Mouse (Mus musculus) intestine, postnatal 0 days (tissue): ENCODE measurements around the gene Dcaf12. TPM values are rescaled to one million over a fixed set of nuclear protein-coding genes. Genes with fewer than 3 reads are reported as not detected.

Experiments
- ATAC-seq: fragments of 200-750 bp; cut with Nextera tagmentation; 2 replicates; pipeline ENCODE4 v1.8.0; 2017; ENCODE audit warnings: mild to moderate bottlenecking, moderate TSS enrichment, moderate library complexity
- H3K27ac ChIP-seq: fragments of 300-500 bp; sonication (generic); 2 replicates; pipeline ENCODE4 v1.5.1; 2014; ENCODE audit warnings: mild to moderate bottlenecking, low read depth, low read length, moderate library complexity
- H3K27me3 ChIP-seq: fragments of 300-500 bp; sonication (generic); replicated peaks from 2 replicates; pipeline ENCODE4 v1.6.1; 2014; ENCODE audit warnings: low read length, mixed read lengths; ENCODE audit not compliant: control insufficient read depth, insufficient read depth
- H3K36me3 ChIP-seq: fragments of 300-500 bp; sonication (generic); 2 replicates; pipeline ENCODE4 v1.6.1; 2014; ENCODE audit warnings: mild to moderate bottlenecking, moderate library complexity; ENCODE audit not compliant: control insufficient read depth, insufficient read depth
- H3K4me1 ChIP-seq: fragments of 300-500 bp; sonication (generic); replicated peaks from 2 replicates; pipeline ENCODE4 v1.6.1; 2014; ENCODE audit warnings: antibody characterized with exemption, low read length, mixed read lengths; ENCODE audit not compliant: control insufficient read depth, insufficient read depth
- H3K4me2 ChIP-seq: fragments of 300-500 bp; sonication (generic); replicated peaks from 2 replicates; pipeline ENCODE4 v1.6.1; 2014; ENCODE audit warnings: low read depth, mild to moderate bottlenecking, moderate library complexity
- H3K4me3 ChIP-seq: fragments of 300-500 bp; sonication (generic); 2 replicates; pipeline ENCODE4 v1.5.1; 2014; ENCODE audit warnings: low read depth, low read length
- H3K9ac ChIP-seq: fragments of 300-500 bp; sonication (generic); 2 replicates; pipeline ENCODE4 v1.6.1; 2014; ENCODE audit warnings: mild to moderate bottlenecking, low read depth, low read length
- H3K9me3 ChIP-seq: fragments of 300-500 bp; sonication (generic); 2 replicates; pipeline ENCODE4 v1.6.1; 2016; ENCODE audit warnings: mixed run types; ENCODE audit not compliant: control insufficient read depth
- CTCF ChIP-seq: sonication (generic); IDR thresholded peaks from 2 replicates; pipeline ENCODE4 v1.5.1; 2016; ENCODE audit warnings: low read depth, mild to moderate bottlenecking, control low read depth, antibody characterized with exemption, moderate library complexity
- WGBS: fragments of 180-500 bp; shearing (Covaris S2); extraction: QIAGEN DNeasy Blood & Tissue Kit; methylation state at CpG from one replicate; pipeline ENCODE4 v1.1.7; 2014; 5-methylcytosine and 5-hydroxymethylcytosine counted together
- polyA plus RNA-seq: library from polyadenylated mRNA; unstranded; fragments of >200 nt; fragmentation: Nextera tagmentation; extraction: Ambion mirVana; gene quantifications from 2 replicates; pipeline ENCODE4 v1.2.1, GENCODE M21; 2015

Dcaf12 gene
- polyA plus RNA-seq, result 27.0 and 29.1 TPM in 2 replicates

- H3K36me3 ChIP-seq, result peaks cover 20% of the 10 kb centered on the region
- WGBS, result under 1% methylated on average over 70 of the region's 70 CpGs
- peak within 1 kb of the TSS; percentile 97 for H3K9ac ChIP-seq
- H3K4me2 ChIP-seq, result peak within 1 kb of the TSS; percentile 71
- peak within 1 kb of the TSS; percentile 100 for H3K27ac ChIP-seq
- no peaks in the 10 kb centered on the region for H3K9me3 ChIP-seq
- H3K4me3 ChIP-seq, result peak within 1 kb of the TSS; percentile 98
- 0 out of 2 replicates have a peak, but pooled peaks have one; percentile 3 for TF ChIP-seq CTCF
- H3K27me3 ChIP-seq, result no peaks in the 10 kb centered on the region
- ATAC-seq, result peak; percentile 93
- H3K4me1 ChIP-seq, result no peaks in the 10 kb centered on the region
Observed at GRCm38 (mm10) chr4:41314141-41315129, at the start of gene Dcaf12. TSS of gene Dcaf12 (minus strand) at chr4:41314889.

- Histone ChIP-seq H3K4me1 (no peaks in the 10 kb centered on the region), H3K9me3 (no peaks in the 10 kb centered on the region), H3K27me3 (no peaks in the 10 kb centered on the region), H3K9ac (no peak overlapping the region), H3K27ac (no peak overlapping the region), H3K36me3 (no peaks in the 10 kb centered on the region), H3K4me2 (no peak overlapping the region), H3K4me3 (no peak overlapping the region)
- 92% methylated on average over 3 of the region's 3 CpGs for WGBS
- no peak for ATAC-seq
- no peak for TF ChIP-seq CTCF
Observed at GRCm38 (mm10) chr4:41361059-41361458, 46.4 kb upstream of the Dcaf12 start.

- no peaks in the 10 kb centered on the region for H3K4me1 ChIP-seq
- 76% methylated on average over 7 of the region's 7 CpGs for WGBS
- peaks cover 5% of the 10 kb centered on the region; the same call in 1 of the 2 replicates for H3K36me3 ChIP-seq
- no peak overlapping the region for H3K4me2 ChIP-seq
- no peak for ATAC-seq
- H3K4me3 ChIP-seq, result no peak overlapping the region
- no peak overlapping the region for H3K9ac ChIP-seq
- H3K27ac ChIP-seq, result no peak overlapping the region
- no peaks in the 10 kb centered on the region for H3K27me3 ChIP-seq
- TF ChIP-seq CTCF, result no peak
- no peaks in the 10 kb centered on the region for H3K9me3 ChIP-seq
Observed at GRCm38 (mm10) chr4:41359358-41359757, 44.7 kb upstream of the Dcaf12 start.

- H3K9ac ChIP-seq, result no peak overlapping the region
- no peaks in the 10 kb centered on the region for H3K9me3 ChIP-seq
- H3K4me2 ChIP-seq, result no peak overlapping the region
- no peak for ATAC-seq
- no peaks in the 10 kb centered on the region for H3K27me3 ChIP-seq
- TF ChIP-seq CTCF, result no peak
- H3K4me3 ChIP-seq, result no peak overlapping the region
- H3K27ac ChIP-seq, result no peak overlapping the region
- WGBS, result 79% methylated on average over 2 of the region's 2 CpGs
- H3K36me3 ChIP-seq, result peaks cover 5% of the 10 kb centered on the region; the same call in 1 of the 2 replicates
- no peaks in the 10 kb centered on the region for H3K4me1 ChIP-seq
Observed at GRCm38 (mm10) chr4:41358669-41359068, 44.0 kb upstream of the Dcaf12 start.

GRCm38 (mm10) chr4:41357154-41357553, 42.5 kb upstream of the Dcaf12 start:
- no peaks in the 10 kb centered on the region for H3K9me3 ChIP-seq
- no peak for ATAC-seq
- H3K4me3 ChIP-seq, result no peak overlapping the region
- H3K9ac ChIP-seq, result no peak overlapping the region
- no peak overlapping the region for H3K27ac ChIP-seq
- 88% methylated on average over 2 of the region's 2 CpGs for WGBS
- peaks cover 5% of the 10 kb centered on the region; the same call in 1 of the 2 replicates for H3K36me3 ChIP-seq
- no peaks in the 10 kb centered on the region for H3K27me3 ChIP-seq
- no peaks in the 10 kb centered on the region for H3K4me1 ChIP-seq
- H3K4me2 ChIP-seq, result no peak overlapping the region
- TF ChIP-seq CTCF, result no peak

GRCm38 (mm10) chr4:41353265-41353664, 38.6 kb upstream of the Dcaf12 start:
- ATAC-seq, result no peak
- H3K27ac ChIP-seq, result no peak overlapping the region
- TF ChIP-seq CTCF, result 0 out of 2 replicates have a peak, but pooled peaks have one; percentile 13

More at GRCm38 (mm10) chr4:41353265-41353664, 38.6 kb upstream of the Dcaf12 start:
- no peak overlapping the region for H3K9ac ChIP-seq
- no peaks in the 10 kb centered on the region for H3K9me3 ChIP-seq
- no peak overlapping the region for H3K4me2 ChIP-seq
- no peaks in the 10 kb centered on the region for H3K4me1 ChIP-seq
- H3K4me3 ChIP-seq, result no peak overlapping the region
- peaks cover 5% of the 10 kb centered on the region; the same call in 1 of the 2 replicates for H3K36me3 ChIP-seq
- no peaks in the 10 kb centered on the region for H3K27me3 ChIP-seq
- 83% methylated on average over 1 of the region's 1 CpGs for WGBS
